Mouse (Mus musculus) megakaryocyte-erythroid progenitor cell, adult 5-6 weeks (primary cell): ENCODE data around the gene Edn2. TPM values are rescaled to one million over a fixed set of nuclear protein-coding genes. Genes with fewer than 3 reads are reported as not detected.

Source experiments
- ATAC-seq: replicated peaks from 2 replicates; pipeline ENCODE4 v1.8.0; 2016; ENCODE audit warnings: mild to moderate bottlenecking, inconsistent platforms; ENCODE audit not compliant: severe bottlenecking, poor library complexity, low FRiP score, low TSS enrichment
- total RNA-seq, 2 experiments: library from RNA; stranded (forward) in 1 of 2; stranded (reverse) in 1 of 2; fragments of 200-1000, 215-1000 nt in 1 of 2; fragments of >200 nt in 1 of 2; fragmentation: Nextera tagmentation in 1 of 2; gene quantifications; 2 replicates each; pipeline ENCODE4 v1.2.3; 2014 to 2017

The Edn2 gene
- total RNA-seq, 2 experiments from 2014 or later, result not detected

DNA sequence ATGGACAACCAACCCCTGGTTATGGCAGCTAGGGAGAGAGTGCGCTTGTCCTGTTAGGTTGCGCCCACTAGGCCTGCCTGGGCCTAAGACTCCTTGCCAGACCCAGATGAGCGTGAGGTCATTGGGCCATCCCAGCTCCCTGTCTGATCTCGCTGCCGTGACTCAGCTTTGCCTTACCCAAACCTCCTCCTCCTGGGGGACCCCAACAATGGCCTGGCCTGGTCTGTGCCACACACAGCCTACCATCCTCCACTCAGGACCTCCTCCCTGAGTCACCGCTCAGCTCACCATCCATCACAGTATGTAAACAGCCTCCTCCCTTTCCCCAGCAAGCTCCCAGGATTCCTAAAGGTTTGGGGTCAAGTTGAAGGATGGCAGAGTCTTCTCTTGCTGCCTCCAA lies 9.1 kb upstream of the Edn2 start:
- ATAC-seq, result no peak

DNA sequence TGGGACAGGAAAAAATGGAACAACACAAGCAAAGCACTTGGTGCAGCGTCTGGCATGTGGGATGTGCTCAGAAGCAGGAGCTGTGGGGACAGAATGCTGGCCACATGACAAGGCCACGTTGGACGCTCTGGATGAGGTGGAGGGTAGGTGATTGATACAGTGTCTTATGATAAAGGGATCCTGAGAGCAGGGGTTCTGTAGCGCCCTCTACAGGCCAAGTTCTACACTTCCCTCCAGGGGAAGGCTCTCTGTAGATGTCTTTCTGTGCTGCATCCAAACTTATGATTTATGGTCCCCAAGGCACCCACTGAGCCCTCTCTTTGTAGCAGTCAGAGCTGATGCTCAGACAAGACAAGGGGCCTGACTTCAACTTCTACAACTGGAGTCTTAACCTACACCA lies 8.4 kb upstream of the Edn2 start:
- 0 out of 2 replicates have a peak, but pooled peaks have one; percentile 40 for ATAC-seq

DNA sequence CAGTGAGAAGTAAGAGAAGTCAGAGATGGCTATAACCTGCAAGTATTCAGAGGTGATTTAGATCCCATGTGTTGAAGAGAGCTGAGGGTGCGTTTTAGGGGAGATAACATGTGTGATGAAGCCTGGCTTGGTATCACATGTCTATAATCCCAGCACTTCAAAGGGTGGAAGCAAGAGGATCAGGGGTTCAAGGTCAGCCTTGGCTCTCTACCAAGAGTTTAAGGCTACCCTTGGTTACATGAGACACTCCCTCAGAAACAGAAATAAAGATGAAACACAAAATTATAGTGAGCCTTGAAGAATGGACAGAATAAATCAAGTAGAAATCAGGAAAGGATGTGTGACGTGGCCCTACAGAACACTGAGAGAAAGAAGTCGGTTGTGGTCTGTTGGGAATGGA lies 7.3 kb upstream of the Edn2 start:
- ATAC-seq, result no peak

DNA sequence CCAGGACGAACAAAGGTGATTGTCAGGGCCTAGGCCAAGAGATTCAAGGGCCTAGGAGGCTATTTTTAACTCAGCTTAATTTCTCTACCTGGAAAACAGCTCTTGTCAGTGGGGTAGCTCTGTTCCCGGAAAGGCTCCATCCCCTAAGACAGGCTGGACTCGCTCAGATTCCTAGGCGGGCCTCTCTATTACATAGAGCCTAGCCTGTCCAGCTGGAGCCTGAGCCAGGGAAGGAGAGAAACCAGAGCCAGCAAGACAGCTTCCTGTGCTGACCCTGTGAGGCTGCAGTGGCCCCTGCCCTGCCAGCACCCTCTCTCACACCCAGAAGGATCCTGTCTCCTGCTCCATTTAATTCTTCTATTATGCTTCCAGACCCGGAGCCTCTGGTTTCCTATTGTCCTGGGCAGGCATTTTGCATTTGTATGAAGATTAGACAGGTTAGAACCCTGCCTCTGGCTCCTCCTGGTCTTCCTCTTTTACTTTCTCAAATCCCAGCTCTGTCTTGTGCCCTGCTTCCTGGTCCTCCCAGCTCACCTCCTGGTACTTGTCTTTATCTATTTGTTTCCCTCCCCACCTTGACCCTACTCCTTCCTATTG lies 2.2 kb upstream of the Edn2 start:
- ATAC-seq, result no peak

DNA sequence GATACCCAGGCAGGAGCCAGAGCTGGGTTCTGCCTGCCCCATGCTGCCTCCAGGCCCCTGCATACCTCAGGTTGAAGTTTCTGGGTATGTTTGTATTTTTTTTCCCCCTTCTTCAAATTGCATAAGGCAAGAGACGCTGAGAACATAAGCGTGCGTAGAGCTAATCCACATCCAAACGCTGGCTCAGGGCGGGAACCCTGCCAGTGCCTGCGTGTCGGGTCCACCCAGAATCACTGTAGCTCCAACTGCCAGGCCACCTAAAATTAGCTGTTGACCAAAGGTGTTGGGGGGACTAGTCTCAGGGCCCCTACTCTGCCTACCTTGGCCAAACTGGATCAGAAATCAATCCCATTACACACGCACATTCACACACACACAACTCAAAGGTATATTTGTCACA lies 1.6 kb downstream of the Edn2 start:
- ATAC-seq, result no peak

DNA sequence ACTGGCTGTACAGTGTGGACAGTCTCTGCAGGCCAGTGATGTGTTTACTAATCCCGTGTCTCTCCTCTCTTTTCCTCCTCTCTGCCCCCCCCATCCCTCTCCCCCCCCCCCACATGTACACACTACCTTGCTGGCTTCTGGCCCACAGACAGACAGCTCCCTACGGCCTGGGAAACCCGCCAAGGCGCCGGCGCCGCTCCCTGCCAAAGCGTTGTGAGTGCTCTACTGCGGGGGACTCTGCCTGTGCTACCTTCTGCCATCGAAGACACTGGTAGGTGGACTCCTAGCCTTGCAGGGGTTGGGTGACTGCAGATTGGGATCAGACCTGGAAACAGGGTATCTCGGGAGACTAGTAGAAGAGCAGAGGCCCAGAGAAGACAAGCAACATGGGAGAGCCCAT lies 2.2 kb downstream of the Edn2 start:
- no peak for ATAC-seq

DNA sequence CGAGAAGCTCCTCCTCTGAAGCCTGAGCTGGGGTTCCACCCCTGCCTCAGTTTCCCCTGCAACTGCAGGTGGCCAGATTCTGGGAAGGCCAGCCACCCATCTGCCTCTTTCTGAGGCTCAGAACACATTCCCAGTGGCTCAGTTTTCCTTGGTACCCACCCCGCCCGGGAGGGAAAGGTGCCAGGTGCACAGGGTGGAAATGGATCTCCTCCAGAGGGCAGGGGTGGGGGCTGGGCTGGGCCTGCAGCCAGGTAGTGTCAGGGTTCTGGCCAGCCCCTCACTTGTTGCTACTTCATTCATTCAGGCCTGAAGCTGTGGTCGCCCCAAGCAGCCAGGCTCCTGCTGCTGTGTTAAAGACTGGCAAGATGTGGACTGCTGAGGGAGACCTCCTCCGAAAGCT lies 3.3 kb downstream of the Edn2 start:
- ATAC-seq, result no peak

DNA sequence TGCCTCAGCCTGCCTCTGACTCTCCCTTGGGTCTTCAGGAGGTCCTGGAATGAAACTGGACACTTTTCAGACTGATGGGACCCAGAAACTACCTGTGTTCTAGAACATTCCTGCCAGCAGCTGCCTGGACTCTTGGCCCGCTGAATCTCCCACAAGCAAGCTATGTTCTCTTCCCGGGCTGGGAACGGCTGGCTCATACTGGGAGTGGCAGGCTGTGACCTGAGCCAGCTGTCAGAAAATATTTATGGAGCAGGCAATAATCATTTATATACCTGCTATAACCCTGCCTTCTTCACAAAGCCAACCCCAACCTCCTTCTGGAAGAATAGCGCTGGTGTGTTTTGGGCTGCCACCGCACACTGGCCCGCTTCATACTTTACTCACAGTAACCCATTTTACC lies 6.8 kb downstream of the Edn2 start:
- no peak for ATAC-seq

DNA sequence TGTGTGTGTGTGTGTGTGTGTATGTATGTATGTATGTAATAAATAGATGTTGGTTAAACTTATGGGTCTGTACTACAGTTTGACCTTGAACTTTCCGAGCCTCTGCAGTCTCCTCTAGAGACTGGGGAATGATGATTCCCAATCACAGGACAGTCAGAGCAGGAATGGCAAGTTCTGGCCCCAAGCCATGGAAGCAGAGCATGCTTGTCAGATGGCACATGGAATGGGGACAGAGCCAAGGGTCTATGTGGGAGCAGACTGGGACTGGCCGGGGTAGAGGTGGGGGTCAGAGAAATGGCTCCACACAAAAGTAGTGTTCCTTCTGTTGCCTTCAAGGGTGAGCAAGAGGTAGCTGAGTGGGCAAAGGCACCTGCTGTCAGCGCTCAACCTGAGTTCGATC lies 7.3 kb downstream of the Edn2 start:
- ATAC-seq, result no peak

DNA sequence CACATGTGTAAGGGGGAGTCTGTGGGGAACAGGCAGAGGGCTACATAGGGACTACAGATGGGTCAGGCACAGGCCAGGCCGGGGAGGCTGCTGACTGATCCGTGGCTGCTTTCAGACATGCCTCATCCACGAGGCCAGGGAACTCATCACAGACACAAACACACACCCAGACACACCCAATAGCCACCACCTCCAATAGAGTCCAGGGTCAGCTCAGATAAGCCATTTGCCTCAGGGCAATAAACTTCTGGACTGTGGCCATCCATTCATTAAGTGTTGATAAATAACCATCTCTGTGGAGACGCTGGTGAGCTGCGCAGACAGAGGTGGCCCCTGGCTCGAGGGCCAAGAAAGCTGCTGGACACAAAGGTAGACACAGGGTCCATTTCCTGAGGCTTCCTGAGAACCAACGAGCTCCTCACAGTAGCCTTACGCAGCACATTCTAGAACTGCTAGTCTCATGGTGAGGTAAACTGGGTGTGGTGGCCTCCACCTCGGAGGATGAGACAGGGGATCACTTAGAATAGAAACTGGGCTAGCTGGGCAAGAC lies 9.5 kb downstream of the Edn2 start:
- ATAC-seq, result no peak

DNA sequence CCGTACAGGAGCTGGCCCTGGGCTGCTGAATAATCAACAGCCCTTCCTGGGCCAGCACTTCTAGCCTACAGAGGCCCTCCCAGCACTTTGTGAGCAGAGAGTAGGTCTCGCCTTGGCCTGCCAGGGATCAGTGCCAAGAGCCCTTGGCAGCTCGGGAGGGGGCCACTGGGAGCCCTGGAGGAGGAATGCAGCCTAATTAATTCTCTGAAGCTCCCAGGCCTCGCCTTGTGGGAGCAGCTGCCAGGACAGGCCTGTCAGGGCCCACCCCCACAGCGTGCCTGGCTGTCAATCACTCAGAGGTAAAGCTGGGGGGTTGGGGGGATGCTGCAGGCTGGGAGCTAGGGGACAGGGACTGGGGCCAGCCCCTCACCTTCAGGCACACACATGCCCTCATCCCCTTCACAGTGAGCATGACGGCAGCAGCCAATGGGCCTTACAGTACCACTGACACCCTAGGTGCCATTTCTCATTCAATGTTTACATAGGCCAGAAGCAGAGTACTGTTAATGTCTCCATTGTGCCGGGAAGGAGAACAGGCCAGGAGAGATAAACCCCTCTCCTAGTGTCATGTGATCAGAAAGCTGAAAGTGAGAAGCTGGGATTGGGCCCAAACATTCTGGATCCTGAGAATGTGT lies 11.2 kb downstream of the Edn2 start:
- no peak for ATAC-seq

DNA sequence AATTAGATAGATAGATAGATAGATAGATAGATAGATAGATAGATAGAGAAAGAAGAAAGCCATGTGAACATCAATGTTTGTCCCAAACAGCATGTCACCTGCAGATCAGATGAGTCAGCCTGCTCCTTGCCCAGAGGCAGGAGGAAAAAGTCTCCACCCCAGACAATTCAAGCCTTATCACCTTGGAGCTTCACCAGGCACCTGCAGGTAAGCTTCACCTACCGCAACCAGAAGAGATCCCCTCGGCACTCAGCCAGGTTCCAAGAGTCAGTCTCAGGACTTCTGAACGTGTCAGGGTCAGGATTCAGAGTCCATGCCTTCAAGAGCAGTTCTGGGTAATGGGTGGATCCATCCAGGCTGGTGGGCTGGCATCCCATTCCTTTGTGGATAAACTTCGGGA lies 18.1 kb downstream of the Edn2 start:
- no peak for ATAC-seq

DNA sequence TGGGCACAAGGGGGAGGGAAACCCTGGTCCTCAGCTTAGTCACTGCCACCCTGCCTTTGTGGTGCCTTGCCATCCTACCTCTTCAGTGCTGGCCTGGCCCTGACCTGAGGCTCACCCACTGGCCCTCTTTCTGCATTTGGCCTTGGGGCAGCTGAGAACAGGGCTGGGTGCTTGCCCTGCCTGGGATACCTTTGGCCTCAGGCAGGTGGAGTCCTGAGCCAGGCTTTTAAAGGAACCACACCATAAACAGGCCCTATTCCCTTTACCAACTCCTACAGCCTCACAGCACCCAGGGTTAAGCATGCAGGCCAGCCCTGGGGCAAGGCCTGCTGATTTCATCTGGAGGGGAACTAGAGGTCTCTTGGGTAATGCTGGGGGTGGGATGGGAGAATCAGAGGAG lies 19.5 kb downstream of the Edn2 start:
- no peak for ATAC-seq

DNA sequence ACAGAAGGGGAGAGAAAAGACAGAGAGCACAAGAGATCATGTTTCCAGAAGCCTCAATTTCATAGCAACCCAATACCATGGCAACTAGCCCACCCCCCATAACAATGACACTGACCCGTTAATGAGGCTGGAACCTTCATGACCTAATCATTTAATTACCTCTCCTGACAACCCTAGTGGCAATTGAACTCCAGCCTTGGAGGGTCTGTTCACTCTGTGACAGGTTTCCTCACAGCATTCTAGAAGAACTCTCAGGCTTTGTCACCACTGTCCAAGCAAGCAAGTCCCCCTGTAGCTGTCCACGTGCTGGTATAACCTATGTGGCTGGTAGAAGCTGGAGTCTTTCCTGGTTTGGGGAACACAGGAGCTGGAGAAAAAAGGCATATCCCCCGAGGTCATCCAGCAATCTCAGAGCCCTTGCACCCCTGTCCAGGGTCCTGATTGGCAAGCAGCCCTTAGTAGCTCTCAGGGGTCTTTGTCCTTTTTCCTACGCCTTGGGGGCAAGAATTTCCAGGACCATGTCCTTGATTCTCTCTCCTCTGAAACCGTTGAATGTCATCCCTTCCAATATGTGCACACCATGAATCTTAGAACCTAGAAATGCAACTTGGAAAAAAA lies 23.5 kb downstream of the Edn2 start:
- ATAC-seq, result no peak

DNA sequence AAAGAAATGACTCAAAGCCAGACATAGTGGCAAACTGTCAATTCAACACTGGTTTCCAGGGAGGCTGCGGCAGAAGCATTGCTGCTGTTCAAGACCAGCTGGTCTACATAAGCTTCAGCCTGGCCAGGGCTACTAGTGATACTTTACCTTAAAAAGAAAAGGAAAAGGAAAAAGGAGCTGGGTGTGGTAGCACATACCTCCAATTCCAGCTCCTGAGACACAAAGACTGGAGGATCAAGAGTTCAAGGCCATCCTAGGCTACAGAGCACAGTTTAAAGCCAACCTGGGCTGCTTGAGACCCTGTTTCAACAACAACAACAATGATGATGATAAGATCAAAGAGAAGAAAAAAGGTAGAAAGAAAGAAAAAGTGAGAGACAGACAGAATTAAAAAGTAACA lies 25.4 kb downstream of the Edn2 start:
- ATAC-seq, result no peak

DNA sequence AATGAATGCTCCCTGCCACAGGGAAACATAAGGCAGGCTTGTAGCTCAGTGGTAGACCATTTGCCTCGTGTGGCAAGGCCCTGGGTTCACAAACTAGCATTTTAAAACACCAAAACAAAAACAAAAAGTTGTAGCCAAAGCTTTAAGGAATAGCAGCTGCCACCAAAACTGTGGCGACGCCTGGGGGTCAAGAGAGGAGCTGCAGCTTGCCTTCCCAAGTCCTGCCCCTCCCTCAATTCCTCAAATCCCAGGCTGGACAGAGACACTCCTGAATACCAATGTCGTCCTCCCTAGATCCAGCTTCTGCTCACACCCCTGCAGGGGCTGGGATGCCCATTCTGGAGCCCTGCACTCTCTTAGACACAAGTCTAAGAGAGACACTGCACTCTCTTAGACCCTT lies 25.9 kb downstream of the Edn2 start:
- no peak for ATAC-seq

DNA sequence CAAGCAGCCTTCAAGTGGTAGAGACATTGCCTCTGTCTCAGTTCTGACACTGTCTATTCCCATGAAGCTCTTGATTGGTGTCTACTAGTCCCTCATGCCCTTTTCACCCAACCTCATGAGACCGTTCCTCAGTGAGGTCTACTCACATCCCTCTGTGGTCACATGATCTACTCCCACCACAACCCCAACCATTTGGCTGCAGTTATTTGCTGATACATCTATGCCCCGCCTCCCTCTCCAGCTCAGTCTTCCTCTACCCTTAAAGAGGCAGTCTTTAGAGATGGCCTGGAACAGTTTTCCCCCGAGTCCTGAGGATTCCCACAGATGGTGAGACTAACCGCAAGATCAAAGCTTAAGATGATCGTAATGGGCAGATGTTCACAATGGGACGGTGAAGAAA lies 27.2 kb downstream of the Edn2 start:
- ATAC-seq, result no peak

DNA sequence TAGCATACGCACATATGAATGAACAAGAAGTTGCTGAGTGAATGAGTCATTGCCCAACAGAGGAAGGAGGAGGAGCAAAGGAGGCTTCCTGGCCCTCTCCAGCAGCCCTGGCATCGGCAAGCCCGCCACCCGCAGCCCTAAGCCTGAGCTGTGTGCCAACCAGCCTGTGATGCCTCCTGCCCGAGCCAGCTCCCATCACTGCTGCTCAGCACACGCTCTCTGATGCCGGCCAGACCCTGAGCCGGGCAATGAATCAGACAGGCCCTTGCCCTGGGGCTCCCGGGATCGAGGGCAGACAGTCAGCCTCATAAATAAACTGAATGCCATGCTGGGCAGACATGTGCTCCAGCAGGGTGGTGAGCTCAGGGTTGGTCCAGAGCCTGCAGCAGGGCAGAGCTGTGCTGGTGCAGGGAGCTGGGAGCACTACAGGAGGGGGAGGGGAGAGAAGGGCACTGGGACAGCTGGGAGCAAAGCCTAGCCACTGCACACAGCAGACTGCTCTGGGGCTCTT lies 27.7 kb downstream of the Edn2 start:
- no peak; the same call in 1 of the 2 replicates for ATAC-seq

DNA sequence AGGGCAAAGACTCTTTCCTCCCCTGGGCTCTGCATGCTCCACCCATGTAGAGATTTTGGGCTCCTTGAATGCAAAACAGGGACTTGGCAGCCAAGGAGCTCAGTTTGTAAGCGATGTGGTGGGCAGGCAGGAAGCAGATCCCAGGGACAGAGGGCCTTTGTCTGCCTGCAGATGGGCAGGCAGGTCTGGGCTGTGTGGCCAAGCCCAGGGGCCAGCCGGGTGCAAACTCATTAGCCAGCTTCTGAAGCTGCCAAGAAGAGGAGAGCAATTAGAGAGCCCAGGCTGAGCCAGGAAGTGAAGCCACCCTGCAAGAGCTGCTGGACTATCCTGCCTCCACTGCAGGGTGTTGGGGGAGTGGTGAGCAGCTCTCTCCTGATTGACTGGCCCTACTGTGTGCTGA lies 28.9 kb downstream of the Edn2 start:
- no peak for ATAC-seq

DNA sequence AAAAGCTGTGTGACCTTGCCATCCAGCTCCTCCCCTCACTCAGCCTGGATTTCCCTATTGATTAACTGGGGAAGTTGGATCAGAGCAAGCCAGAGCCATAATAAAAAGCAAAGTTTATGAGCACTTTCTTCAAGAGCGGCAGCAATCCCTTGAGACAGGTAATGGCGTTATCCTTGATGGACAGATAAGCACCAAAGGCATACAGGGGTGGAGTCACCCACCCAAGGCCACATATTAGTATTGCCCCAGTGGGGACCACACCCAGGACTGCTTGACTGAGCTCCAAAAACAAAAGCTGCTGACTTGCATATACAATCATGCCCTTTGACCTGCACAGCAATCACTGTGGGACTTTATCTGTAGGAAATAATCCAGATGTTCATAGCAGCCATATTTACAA lies 31.0 kb downstream of the Edn2 start:
- ATAC-seq, result no peak

DNA sequence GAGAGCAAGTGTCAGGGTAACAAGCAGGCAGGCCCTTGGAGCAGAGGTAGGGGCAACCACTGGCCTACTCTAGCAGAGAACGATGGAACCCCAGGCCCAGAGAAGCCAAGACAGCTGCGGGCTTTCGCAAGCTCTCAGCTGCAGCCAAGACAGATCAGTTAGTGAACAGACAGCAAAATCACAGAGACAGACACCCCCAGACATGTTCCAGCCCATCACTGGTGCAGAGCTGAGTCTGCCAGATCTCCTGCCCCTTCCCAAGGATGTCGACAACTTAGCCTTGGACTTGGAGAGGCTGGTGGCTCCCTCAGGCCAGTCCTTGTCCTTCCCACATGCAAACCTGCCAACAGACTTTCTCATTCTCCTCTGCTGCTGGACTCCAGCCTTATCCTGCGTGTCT lies 33.0 kb downstream of the Edn2 start:
- no peak for ATAC-seq
